Mouse (Mus musculus) bone marrow, adult 2 months (tissue): ENCODE data around the gene Gm49416. TPM values are rescaled to one million over a fixed set of nuclear protein-coding genes. Genes with fewer than 3 reads are reported as not detected.

Experiments
- H3K27ac ChIP-seq: fragments of 200-500 bp; 2 replicates; pipeline ENCODE4 v1.5.1; 2012; ENCODE audit warnings: low read depth, mild to moderate bottlenecking, control low read depth, inconsistent platforms, low read length; ENCODE audit not compliant: control insufficient read depth, poor library complexity, insufficient read depth
- H3K4me1 ChIP-seq: fragments of 200-500 bp; 2 replicates; pipeline ENCODE4 v1.6.1; 2011; ENCODE audit warnings: low read length; ENCODE audit not compliant: control insufficient read depth, insufficient read depth
- H3K4me3 ChIP-seq: fragments of 200-500 bp; replicated peaks from 2 replicates; pipeline ENCODE3; 2011; ENCODE audit warnings: mild to moderate bottlenecking, low read depth, low read length, control low read depth; ENCODE audit not compliant: control insufficient read depth
- CTCF ChIP-seq: fragments of 200-500 bp; IDR thresholded peaks from 2 replicates; pipeline ENCODE4 v1.5.1; 2011; ENCODE audit warnings: low read length, control low read depth; ENCODE audit not compliant: control insufficient read depth, insufficient read depth
- POLR2A ChIP-seq: fragments of 200-500 bp; IDR thresholded peaks from 2 replicates; pipeline ENCODE4 v1.6.1; 2011; ENCODE audit warnings: low read depth, mild to moderate bottlenecking, control low read depth, low read length, borderline replicate concordance; ENCODE audit not compliant: control insufficient read depth
- WGBS: fragments of 180-500 bp; shearing (Covaris S2); methylation state at CpG from one replicate; pipeline ENCODE4 v1.1.7; 2018; 5-methylcytosine and 5-hydroxymethylcytosine counted together
- polyA plus RNA-seq: library from polyadenylated mRNA; stranded (reverse); fragments of >200 nt; gene quantifications from 2 replicates; pipeline ENCODE4 v1.2.4, GENCODE M21; 2011; ENCODE audit warnings: low replicate concordance; ENCODE audit not compliant: missing spikeins, insufficient read depth, insufficient read length

The Gm49416 gene
- polyA plus RNA-seq: not detected in 2 replicates

- peak within 1 kb of the TSS; percentile 98 for H3K4me3 ChIP-seq
- TF ChIP-seq CTCF (0 out of 2 replicates have a peak, but pooled peaks have one; percentile 0), POLR2A (peak; percentile 91)
- H3K4me1 ChIP-seq: peaks cover 3% of the 10 kb centered on the region; the same call in 1 of the 2 replicates
- WGBS: under 1% methylated on average over 58 of the region's 58 CpGs
- peak within 1 kb of the TSS; percentile 87 for H3K27ac ChIP-seq
These were observed at the start of gene Gm49416, which contains the start of gene 1810009A15Rik for GRCm38 (mm10) chr19:8888511-8889385. TSS of gene Gm49416 (plus strand) at chr19:8888926. TSS of gene 1810009A15Rik (plus strand) at chr19:8888853.

- 88% methylated on average over 11 of the region's 11 CpGs for WGBS
- TF ChIP-seq POLR2A (no peak), CTCF (no peak)
- Histone ChIP-seq H3K27ac (no peak within 1 kb of the TSS; the same call in 1 of the 2 replicates), H3K4me1 (peaks cover 2% of the 10 kb centered on the region; the same call in 1 of the 2 replicates), H3K4me3 (peak within 1 kb of the TSS; percentile 81)
These were observed 49.4 kb upstream of the Gm49416 start, which contains the start of gene Gng3 for GRCm38 (mm10) chr19:8839103-8839907. TSS of gene Gng3 (minus strand) at chr19:8839194.

GRCm38 (mm10) chr19:8839908-8840791 lies 48.6 kb upstream of the Gm49416 start:
- peak overlapping the region; percentile 47 for H3K27ac ChIP-seq
- H3K4me3 ChIP-seq: peak overlapping the region; percentile 81
- 26% methylated on average over 29 of the region's 29 CpGs for WGBS
- no peak for TF ChIP-seq CTCF
- peak; percentile 74; the same call in 1 of the 2 replicates for TF ChIP-seq POLR2A
- peaks cover 2% of the 10 kb centered on the region; the same call in 1 of the 2 replicates for H3K4me1 ChIP-seq

GRCm38 (mm10) chr19:8841012-8841411 lies 47.7 kb upstream of the Gm49416 start:
- 74% methylated on average over 7 of the region's 7 CpGs for WGBS
- TF ChIP-seq POLR2A: no peak
- TF ChIP-seq CTCF: no peak
- Histone ChIP-seq H3K4me3 (no peak overlapping the region), H3K4me1 (peaks cover 2% of the 10 kb centered on the region; the same call in 1 of the 2 replicates), H3K27ac (no peak overlapping the region)

- no peak for TF ChIP-seq CTCF
- no peaks in the 10 kb centered on the region; the same call in 1 of the 2 replicates for H3K4me1 ChIP-seq
- no peak overlapping the region for H3K4me3 ChIP-seq
- no peak overlapping the region for H3K27ac ChIP-seq
- WGBS: 53% methylated on average over 6 of the region's 6 CpGs
These were observed 45.8 kb upstream of the Gm49416 start for GRCm38 (mm10) chr19:8842961-8843360.

- H3K27ac ChIP-seq: no peak overlapping the region
- 56% methylated on average over 5 of the region's 5 CpGs for WGBS
- H3K4me3 ChIP-seq: no peak overlapping the region
- TF ChIP-seq POLR2A (no peak), CTCF (peak; percentile 39)
- H3K4me1 ChIP-seq: no peaks in the 10 kb centered on the region; the same call in 1 of the 2 replicates
These were observed 44.2 kb upstream of the Gm49416 start for GRCm38 (mm10) chr19:8844371-8845129.

- TF ChIP-seq CTCF (no peak), POLR2A (no peak)
- Histone ChIP-seq H3K27ac (no peak overlapping the region), H3K4me1 (no peaks in the 10 kb centered on the region), H3K4me3 (no peak overlapping the region)
- 86% methylated on average over 5 of the region's 5 CpGs for WGBS
These were observed 40.4 kb upstream of the Gm49416 start for GRCm38 (mm10) chr19:8848356-8848755.
